Mouse (Mus musculus) intestine, embryonic 15.5 days (tissue): ENCODE results near the gene Aqp6. TPM values are rescaled to one million over a fixed set of nuclear protein-coding genes. Genes with fewer than 3 reads are reported as not detected.

ENCODE experiments used
- ATAC-seq: fragments of 200-750 bp; cut with Nextera tagmentation; 2 replicates; pipeline ENCODE4 v1.8.0; 2017; ENCODE audit warnings: moderate TSS enrichment, moderate library complexity
- H3K27ac ChIP-seq: fragments of 300-500 bp; sonication (generic); 2 replicates; pipeline ENCODE4 v1.5.1; 2015; ENCODE audit warnings: mild to moderate bottlenecking, inconsistent platforms
- H3K27me3 ChIP-seq: fragments of 300-500 bp; sonication (generic); replicated peaks from 2 replicates; pipeline ENCODE4 v1.6.1; 2015; ENCODE audit warnings: inconsistent platforms
- H3K36me3 ChIP-seq: fragments of 300-500 bp; sonication (generic); 2 replicates; pipeline ENCODE4 v1.6.1; 2015; ENCODE audit warnings: inconsistent platforms
- H3K4me1 ChIP-seq: fragments of 300-500 bp; sonication (generic); replicated peaks from 2 replicates; pipeline ENCODE4 v1.6.1; 2015; ENCODE audit warnings: inconsistent platforms
- H3K4me2 ChIP-seq: fragments of 300-500 bp; sonication (generic); replicated peaks from 2 replicates; pipeline ENCODE4 v1.6.1; 2015; ENCODE audit warnings: mild to moderate bottlenecking, inconsistent platforms
- H3K4me3 ChIP-seq: fragments of 300-500 bp; sonication (generic); replicated peaks from 2 replicates; pipeline ENCODE4 v1.5.1; 2015; ENCODE audit warnings: inconsistent platforms
- H3K9ac ChIP-seq: fragments of 300-500 bp; sonication (generic); 2 replicates; pipeline ENCODE4 v1.6.1; 2015; ENCODE audit warnings: inconsistent platforms
- H3K9me3 ChIP-seq: fragments of 300-500 bp; sonication (generic); 2 replicates; pipeline ENCODE4 v1.6.1; 2016; ENCODE audit warnings: inconsistent platforms
- whole genome bisulfite sequencing: fragments of 180-500 bp; shearing (Covaris S2); methylation state at CpG from one replicate; pipeline ENCODE4 v1.1.7; 2015; 5-methylcytosine and 5-hydroxymethylcytosine counted together
- polyA plus RNA-seq: library from polyadenylated mRNA; unstranded; fragments of >200 nt; fragmentation: Nextera tagmentation; extraction: Ambion mirVana; gene quantifications from 2 replicates; pipeline ENCODE4 v1.2.1, GENCODE M21; 2015

The Aqp6 gene
- not detected in 2 replicates for polyA plus RNA-seq

GRCm38 (mm10) chr15:99600986-99601822, at the start of gene Aqp6:
Aqp6 (plus strand) TSS chr15:99601400.
- Histone ChIP-seq H3K27me3 (peaks cover 30% of the 10 kb centered on the region), H3K27ac (no peak within 1 kb of the TSS), H3K4me1 (peaks cover 6% of the 10 kb centered on the region), H3K9me3 (no peaks in the 10 kb centered on the region), H3K36me3 (no peaks in the 10 kb centered on the region), H3K9ac (no peak within 1 kb of the TSS), H3K4me3 (no peak within 1 kb of the TSS), H3K4me2 (no peak within 1 kb of the TSS)
- ATAC-seq, result no peak
- 70% methylated on average over 22 of the region's 22 CpGs for WGBS

- Histone ChIP-seq H3K4me3 (no peak overlapping the region), H3K9me3 (no peaks in the 10 kb centered on the region), H3K27me3 (no peaks in the 10 kb centered on the region), H3K9ac (no peak overlapping the region), H3K27ac (no peak overlapping the region), H3K4me1 (no peaks in the 10 kb centered on the region), H3K36me3 (no peaks in the 10 kb centered on the region), H3K4me2 (no peak overlapping the region)
- no peak for ATAC-seq
- WGBS, result 49% methylated on average over 6 of the region's 6 CpGs
Observed at GRCm38 (mm10) chr15:99553767-99554166, 47.4 kb upstream of the Aqp6 start.

GRCm38 (mm10) chr15:99558947-99559346, 42.3 kb upstream of the Aqp6 start:
- Histone ChIP-seq H3K36me3 (no peaks in the 10 kb centered on the region), H3K9me3 (no peaks in the 10 kb centered on the region), H3K4me3 (no peak overlapping the region), H3K27me3 (no peaks in the 10 kb centered on the region), H3K4me1 (no peaks in the 10 kb centered on the region), H3K9ac (no peak overlapping the region), H3K4me2 (no peak overlapping the region), H3K27ac (no peak overlapping the region)
- WGBS, result 88% methylated on average over 1 of the region's 1 CpGs
- no peak for ATAC-seq

- H3K36me3 ChIP-seq, result no peaks in the 10 kb centered on the region
- H3K4me2 ChIP-seq, result no peak overlapping the region
- no peaks in the 10 kb centered on the region for H3K4me1 ChIP-seq
- 68% methylated on average over 10 of the region's 10 CpGs for WGBS
- no peak overlapping the region for H3K4me3 ChIP-seq
- no peaks in the 10 kb centered on the region for H3K27me3 ChIP-seq
- no peaks in the 10 kb centered on the region for H3K9me3 ChIP-seq
- H3K27ac ChIP-seq, result no peak overlapping the region
- ATAC-seq, result no peak
- no peak overlapping the region for H3K9ac ChIP-seq
Observed at GRCm38 (mm10) chr15:99560246-99560645, 41.0 kb upstream of the Aqp6 start.

GRCm38 (mm10) chr15:99567371-99567770, 33.8 kb upstream of the Aqp6 start:
- 70% methylated on average over 4 of the region's 4 CpGs for WGBS
- no peak overlapping the region for H3K4me2 ChIP-seq
- 0 out of 2 replicates have a peak, but pooled peaks cover 6% of the 10 kb centered on the region for H3K27me3 ChIP-seq

GRCm38 (mm10) chr15:99568682-99569081, 32.5 kb upstream of the Aqp6 start:
- no peaks in the 10 kb centered on the region for H3K4me1 ChIP-seq
- H3K27me3 ChIP-seq, result 0 out of 2 replicates have a peak, but pooled peaks cover 9% of the 10 kb centered on the region
- H3K4me3 ChIP-seq, result no peak overlapping the region
- no peaks in the 10 kb centered on the region for H3K36me3 ChIP-seq
- 56% methylated on average over 6 of the region's 6 CpGs for WGBS
- H3K27ac ChIP-seq, result no peak overlapping the region
- no peak overlapping the region for H3K4me2 ChIP-seq
- ATAC-seq, result no peak
- H3K9me3 ChIP-seq, result no peaks in the 10 kb centered on the region
- no peak overlapping the region for H3K9ac ChIP-seq

More at GRCm38 (mm10) chr15:99567371-99567770, 33.8 kb upstream of the Aqp6 start:
- Histone ChIP-seq H3K27ac (no peak overlapping the region), H3K9ac (no peak overlapping the region), H3K36me3 (no peaks in the 10 kb centered on the region), H3K4me1 (no peaks in the 10 kb centered on the region), H3K9me3 (no peaks in the 10 kb centered on the region), H3K4me3 (no peak overlapping the region)
- no peak for ATAC-seq

GRCm38 (mm10) chr15:99569123-99569522, 32.1 kb upstream of the Aqp6 start:
- WGBS, result 76% methylated on average over 10 of the region's 10 CpGs

GRCm38 (mm10) chr15:99578802-99579485, 22.3 kb upstream of the Aqp6 start, which contains the start of gene Aqp2:
Aqp2 (plus strand) TSS chr15:99579055.
- Histone ChIP-seq H3K4me3 (no peak within 1 kb of the TSS), H3K27ac (no peak within 1 kb of the TSS), H3K36me3 (no peaks in the 10 kb centered on the region), H3K9me3 (no peaks in the 10 kb centered on the region), H3K27me3 (peaks cover 45% of the 10 kb centered on the region), H3K4me1 (peaks cover 6% of the 10 kb centered on the region), H3K9ac (no peak within 1 kb of the TSS), H3K4me2 (no peak within 1 kb of the TSS)
- WGBS, result 80% methylated on average over 26 of the region's 26 CpGs
- no peak for ATAC-seq

More at GRCm38 (mm10) chr15:99569123-99569522, 32.1 kb upstream of the Aqp6 start:
- H3K4me2 ChIP-seq, result no peak overlapping the region
- no peak overlapping the region for H3K4me3 ChIP-seq
- H3K36me3 ChIP-seq, result no peaks in the 10 kb centered on the region
- no peak overlapping the region for H3K27ac ChIP-seq
- H3K4me1 ChIP-seq, result no peaks in the 10 kb centered on the region
- no peaks in the 10 kb centered on the region for H3K9me3 ChIP-seq
- H3K9ac ChIP-seq, result no peak overlapping the region
- H3K27me3 ChIP-seq, result 0 out of 2 replicates have a peak, but pooled peaks cover 10% of the 10 kb centered on the region
- no peak for ATAC-seq

GRCm38 (mm10) chr15:99583463-99584344, 17.5 kb upstream of the Aqp6 start:
- WGBS, result 2% methylated on average over 54 of the region's 54 CpGs
- peak; percentile 61 for ATAC-seq
- peak overlapping the region; percentile 71 for H3K4me2 ChIP-seq
- H3K4me3 ChIP-seq, result peak overlapping the region; percentile 33
- no peaks in the 10 kb centered on the region for H3K9me3 ChIP-seq
- no peak overlapping the region for H3K27ac ChIP-seq
- H3K36me3 ChIP-seq, result no peaks in the 10 kb centered on the region
- no peak overlapping the region for H3K9ac ChIP-seq
- H3K4me1 ChIP-seq, result peaks cover 18% of the 10 kb centered on the region
- H3K27me3 ChIP-seq, result peaks cover 83% of the 10 kb centered on the region

GRCm38 (mm10) chr15:99584407-99585202, 16.6 kb upstream of the Aqp6 start:
- peak overlapping the region; percentile 33 for H3K4me3 ChIP-seq
- H3K4me1 ChIP-seq, result peaks cover 18% of the 10 kb centered on the region
- no peaks in the 10 kb centered on the region for H3K36me3 ChIP-seq
- H3K9me3 ChIP-seq, result no peaks in the 10 kb centered on the region
- WGBS, result under 1% methylated on average over 24 of the region's 24 CpGs
- H3K4me2 ChIP-seq, result peak overlapping the region; percentile 71
- H3K27me3 ChIP-seq, result peaks cover 85% of the 10 kb centered on the region
- peak; percentile 43; the same call in 1 of the 2 replicates for ATAC-seq
- H3K9ac ChIP-seq, result no peak overlapping the region
- no peak overlapping the region for H3K27ac ChIP-seq

GRCm38 (mm10) chr15:99585741-99586140, 15.5 kb upstream of the Aqp6 start:
- Histone ChIP-seq H3K27me3 (peaks cover 94% of the 10 kb centered on the region), H3K27ac (no peak overlapping the region), H3K4me2 (no peak overlapping the region), H3K4me3 (no peak overlapping the region), H3K36me3 (no peaks in the 10 kb centered on the region), H3K9ac (no peak overlapping the region), H3K9me3 (no peaks in the 10 kb centered on the region), H3K4me1 (peaks cover 23% of the 10 kb centered on the region)
- 64% methylated on average over 6 of the region's 6 CpGs for WGBS
- no peak for ATAC-seq
